Comparison of ENCODE assay signal across 11 mouse cellular contexts in the genomic region with DNA sequence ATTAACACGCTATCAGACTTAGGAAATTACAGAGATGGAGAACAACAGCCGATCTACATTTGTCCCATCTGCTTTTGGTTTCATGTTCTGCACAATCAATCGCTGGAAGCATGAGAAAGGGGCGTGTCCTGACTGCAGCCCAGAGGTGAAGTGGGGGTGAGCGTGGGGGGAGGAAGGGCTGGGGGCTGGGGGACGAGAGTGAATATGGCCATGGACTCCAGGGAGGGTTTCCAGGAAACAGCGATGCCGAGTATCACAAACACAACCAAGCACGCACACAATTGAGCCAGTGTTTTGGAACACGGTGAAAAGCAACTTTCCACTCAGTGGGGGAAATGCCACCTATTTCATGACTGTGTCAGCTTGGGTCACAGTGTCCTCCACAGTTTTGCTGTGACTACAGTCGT.
A peak's percentile ranks its signal among the peaks of the same experiment; 100 is the strongest.
DNase-seq lines count a peak whose midpoint lies in the region; ATAC-seq and TF ChIP-seq lines count a peak whose summit lies in the region.
"Had no signal": no experiment of that assay in that cellular context is flagged by ENCODE, and none has a peak within 500 bp of the region (broad histone marks: within the 10 kb centered on the region; RNA-seq: fewer than 3 reads in every experiment).

No protein-coding gene starts in this region.

- no peak for TF ChIP-seq CTCF in intestine, postnatal 0 days (IDR thresholded peaks at IDR 0.05; ENCODE audit: low read depth)

- no peak overlapping the region for H3K9ac ChIP-seq in intestine, postnatal 0 days (ENCODE audit: low read depth, low read length)

- no peaks in the 10 kb centered on the region for H3K27me3 ChIP-seq in intestine, postnatal 0 days (replicated peaks; ENCODE audit: control insufficient read depth, insufficient read depth, low read length)

- H3K4me3 ChIP-seq in intestine, postnatal 0 days (ENCODE audit: low read depth, low read length) = no peak overlapping the region

- no peaks in the 10 kb centered on the region for H3K9me3 ChIP-seq in intestine, postnatal 0 days (ENCODE audit: control insufficient read depth)
- H3K9me3 ChIP-seq: G1E had no signal

- peak overlapping the region; percentile 64; the same call in 1 of the 2 replicates for H3K27ac ChIP-seq in intestine, postnatal 0 days (ENCODE audit: low read depth, low read length)

- no peaks in the 10 kb centered on the region; the same call in none of the 2 replicates for H3K4me1 ChIP-seq in intestine, postnatal 0 days (replicated peaks; ENCODE audit: control insufficient read depth, insufficient read depth, low read length)

- H3K36me3 ChIP-seq in intestine, postnatal 0 days (ENCODE audit: control insufficient read depth, insufficient read depth) = no peaks in the 10 kb centered on the region

- no peak for ATAC-seq in intestine, postnatal 0 days

- DNase-seq in kidney, adult 9 months = peak; percentile 27
- DNase-seq in kidney, adult 11 months = no peak
- DNase-seq in heart, adult 11 months = peak; percentile 97
- peak; percentile 67 for DNase-seq in lung, postnatal 36 days
- DNase-seq in urinary bladder, adult 2 months (ENCODE audit: low spot score) = no peak
- no peak for DNase-seq in frontal cortex, postnatal 25 days (ENCODE audit: low spot score in 2 of 2)
- no peak for DNase-seq in spleen, postnatal 10 days (ENCODE audit: low spot score in 2 of 2)
- DNase-seq: gastrocnemius, postnatal 10 days; retina, postnatal 1 day had no signal

- H3K4me2 ChIP-seq in intestine, postnatal 0 days (replicated peaks; ENCODE audit: low read depth) = peak overlapping the region; percentile 38

- WGBS in intestine, postnatal 0 days = 44% methylated on average over 11 of the region's 11 CpGs

Comparison
In these comparisons a context has a peak if more than half of its experiments do, and no peak if none do; other contexts are left out.
1. DNase-seq: peak in kidney, adult 9 months (single experiment), heart, adult 11 months (single experiment) and lung, postnatal 36 days (single experiment); none in kidney, adult 11 months (single experiment), urinary bladder, adult 2 months (single experiment), frontal cortex, postnatal 25 days (0 of 2) and spleen, postnatal 10 days (0 of 2).